Mouse (Mus musculus) liver, postnatal 0 days (tissue): ENCODE results near the gene Calu. TPM values are rescaled to one million over a fixed set of nuclear protein-coding genes. Genes with fewer than 3 reads are reported as not detected.
"Not testable (repeated sequence)": the region's sequence is repeated elsewhere in the genome, so short reads cannot be mapped to it uniquely, and the experiment has no call there.

Source experiments
- ATAC-seq: fragments of 200-750 bp; cut with Nextera tagmentation; 2 replicates; pipeline ENCODE4 v1.8.0; 2017; ENCODE audit warnings: mild to moderate bottlenecking, moderate library complexity
- DNase-seq: peaks from one replicate; pipeline ENCODE4 v3.0.0-alpha.2; 2016
- H3K27ac ChIP-seq: fragments of 300-500 bp; sonication (generic); 2 replicates; pipeline ENCODE4 v1.5.1; 2014; ENCODE audit warnings: antibody characterized with exemption, moderate library complexity, mild to moderate bottlenecking, low read depth
- H3K27me3 ChIP-seq: fragments of 300-500 bp; sonication (generic); 2 replicates; pipeline ENCODE4 v1.6.1; 2014; ENCODE audit warnings: low read length, control low read depth, mixed read lengths; ENCODE audit not compliant: insufficient read depth
- H3K36me3 ChIP-seq: fragments of 300-500 bp; sonication (generic); replicated peaks from 2 replicates; pipeline ENCODE4 v1.6.1; 2014; ENCODE audit warnings: mild to moderate bottlenecking, control low read depth, low read length, moderate library complexity, mixed read lengths; ENCODE audit not compliant: insufficient read depth
- H3K4me1 ChIP-seq: fragments of 300-500 bp; sonication (generic); 2 replicates; pipeline ENCODE4 v1.6.1; 2014; ENCODE audit warnings: antibody characterized with exemption, mild to moderate bottlenecking, control low read depth; ENCODE audit not compliant: insufficient read depth
- H3K4me2 ChIP-seq: fragments of 300-500 bp; sonication (generic); 2 replicates; pipeline ENCODE4 v1.6.1; 2014; ENCODE audit warnings: low read depth, mild to moderate bottlenecking, low read length, moderate library complexity, mixed read lengths
- H3K4me3 ChIP-seq: fragments of 300-500 bp; sonication (generic); 2 replicates; pipeline ENCODE4 v1.5.1; 2014; ENCODE audit warnings: low read depth, low read length
- H3K9ac ChIP-seq: fragments of 300-500 bp; sonication (generic); replicated peaks from 2 replicates; pipeline ENCODE4 v1.6.1; 2014; ENCODE audit warnings: mild to moderate bottlenecking, moderate library complexity
- H3K9me3 ChIP-seq: fragments of 300-500 bp; sonication (generic); 2 replicates; pipeline ENCODE4 v1.6.1; 2016; ENCODE audit warnings: mild to moderate bottlenecking, control low read depth, low read length, mixed read lengths
- CTCF ChIP-seq: sonication (generic); IDR thresholded peaks from 2 replicates; pipeline ENCODE4 v1.5.1; 2016; ENCODE audit warnings: antibody characterized with exemption, low read depth
- EP300 ChIP-seq: IDR thresholded peaks from 2 replicates; pipeline ENCODE4 v1.6.1; 2016; ENCODE audit warnings: antibody characterized with exemption, low read depth, mild to moderate bottlenecking
- WGBS: fragments of 180-500 bp; shearing (Covaris S2); extraction: QIAGEN DNeasy Blood & Tissue Kit; methylation state at CpG from one replicate; pipeline ENCODE4 v1.1.7; 2014; ENCODE audit not compliant: insufficient replicate concordance; 5-methylcytosine and 5-hydroxymethylcytosine counted together
- polyA plus RNA-seq: library from polyadenylated mRNA; unstranded; fragments of >200 nt; fragmentation: Nextera tagmentation; extraction: Ambion mirVana; gene quantifications from 2 replicates; pipeline ENCODE4 v1.2.1, GENCODE M21; 2015

Gene Calu
- polyA plus RNA-seq, 1 experiment from 2014 or later: 63.8 TPM

DNA sequence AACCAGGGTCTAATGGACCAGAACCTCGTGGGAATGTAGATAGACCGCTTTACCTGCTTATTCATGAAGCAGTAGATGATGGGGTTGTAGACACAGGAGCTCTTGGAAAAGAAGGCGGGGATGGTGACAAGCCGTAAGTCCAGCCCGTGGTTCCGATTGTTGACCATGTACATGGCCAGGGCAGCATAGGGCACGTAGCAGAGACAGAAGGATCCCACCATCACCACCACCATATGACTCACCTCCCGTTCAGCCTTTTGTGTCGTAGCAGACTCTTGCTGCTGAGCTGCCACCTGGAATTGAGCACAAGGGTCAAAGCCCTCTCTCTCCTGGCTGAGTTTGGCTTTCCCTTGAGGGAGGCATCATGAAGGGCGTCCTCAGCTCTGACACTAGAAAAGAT lies 30.8 kb downstream of the Calu start:
- H3K36me3 ChIP-seq: peaks cover 17% of the 10 kb centered on the region
- WGBS: 85% methylated on average over 10 of the region's 10 CpGs
- no peaks in the 10 kb centered on the region for H3K27me3 ChIP-seq
- H3K9me3 ChIP-seq: no peaks in the 10 kb centered on the region
- no peak overlapping the region for H3K27ac ChIP-seq
- H3K4me3 ChIP-seq: no peak overlapping the region
- H3K9ac ChIP-seq: no peak overlapping the region
- no peak for ATAC-seq
- TF ChIP-seq EP300: no peak
- no peak for TF ChIP-seq CTCF
- H3K4me2 ChIP-seq: no peak overlapping the region
- DNase-seq: no peak
- no peaks in the 10 kb centered on the region for H3K4me1 ChIP-seq

DNA sequence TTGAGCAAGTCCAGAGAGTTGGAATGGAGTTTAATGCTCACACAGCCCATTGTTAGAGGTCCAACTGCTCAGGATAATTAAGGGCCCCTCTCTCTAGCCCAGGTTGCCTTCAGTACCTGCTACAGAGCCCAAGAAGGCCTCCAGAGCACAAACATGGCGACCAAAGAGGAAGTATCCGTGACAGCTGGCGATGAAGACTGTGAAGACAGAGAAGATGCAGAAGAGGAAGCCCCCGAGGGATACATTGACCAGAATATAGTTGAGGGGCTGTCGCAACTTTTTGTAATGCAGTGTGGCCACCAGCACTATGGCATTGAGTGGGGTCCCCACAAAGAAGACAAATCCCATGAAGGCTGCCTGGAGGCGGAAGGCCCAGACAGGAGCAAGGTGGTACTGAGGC lies 32.1 kb downstream of the Calu start:
- no peaks in the 10 kb centered on the region for H3K9me3 ChIP-seq
- no peak for ATAC-seq
- DNase-seq: no peak

DNA sequence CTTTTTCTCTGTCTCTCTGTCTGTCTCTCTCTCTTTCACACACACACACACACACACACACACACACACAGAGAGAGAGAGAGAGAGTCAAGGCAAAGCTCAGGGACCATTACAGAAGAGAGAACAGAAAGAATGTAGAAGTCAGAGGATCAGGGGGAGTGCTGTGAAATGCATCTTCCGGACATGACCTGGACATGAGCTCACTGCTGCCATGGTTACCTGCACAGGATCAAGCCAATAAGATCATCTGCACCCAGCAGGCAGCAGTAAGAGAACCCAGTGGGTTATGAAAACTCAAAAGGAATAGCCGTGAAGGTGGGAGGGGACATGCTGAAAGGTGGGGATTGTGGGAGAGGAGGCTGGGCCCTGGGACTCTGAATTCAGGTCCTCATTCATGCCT lies 34.6 kb downstream of the Calu start:
- TF ChIP-seq EP300: no peak
- no peak for TF ChIP-seq CTCF
- H3K27me3 ChIP-seq: 0 out of 2 replicates have a peak, but pooled peaks cover 4% of the 10 kb centered on the region
- WGBS: 58% methylated on average over 2 of the region's 2 CpGs
- no peak overlapping the region for H3K4me2 ChIP-seq
- no peak overlapping the region for H3K9ac ChIP-seq
- ATAC-seq (no peak), DNase-seq (no peak)
- no peaks in the 10 kb centered on the region for H3K9me3 ChIP-seq
- no peak overlapping the region for H3K27ac ChIP-seq
- no peaks in the 10 kb centered on the region; the same call in 1 of the 2 replicates for H3K4me1 ChIP-seq
- H3K4me3 ChIP-seq: no peak overlapping the region
- H3K36me3 ChIP-seq: no peaks in the 10 kb centered on the region

More for the DNA sequence above, 32.1 kb downstream of the Calu start:
- no peak overlapping the region for H3K27ac ChIP-seq
- H3K4me1 ChIP-seq: no peaks in the 10 kb centered on the region; the same call in 1 of the 2 replicates
- peaks cover 7% of the 10 kb centered on the region for H3K36me3 ChIP-seq
- 52% methylated on average over 6 of the region's 6 CpGs for WGBS
- TF ChIP-seq CTCF (no peak), EP300 (no peak)
- no peak overlapping the region for H3K4me2 ChIP-seq
- H3K27me3 ChIP-seq: no peaks in the 10 kb centered on the region
- H3K4me3 ChIP-seq: no peak overlapping the region
- H3K9ac ChIP-seq: no peak overlapping the region

DNA sequence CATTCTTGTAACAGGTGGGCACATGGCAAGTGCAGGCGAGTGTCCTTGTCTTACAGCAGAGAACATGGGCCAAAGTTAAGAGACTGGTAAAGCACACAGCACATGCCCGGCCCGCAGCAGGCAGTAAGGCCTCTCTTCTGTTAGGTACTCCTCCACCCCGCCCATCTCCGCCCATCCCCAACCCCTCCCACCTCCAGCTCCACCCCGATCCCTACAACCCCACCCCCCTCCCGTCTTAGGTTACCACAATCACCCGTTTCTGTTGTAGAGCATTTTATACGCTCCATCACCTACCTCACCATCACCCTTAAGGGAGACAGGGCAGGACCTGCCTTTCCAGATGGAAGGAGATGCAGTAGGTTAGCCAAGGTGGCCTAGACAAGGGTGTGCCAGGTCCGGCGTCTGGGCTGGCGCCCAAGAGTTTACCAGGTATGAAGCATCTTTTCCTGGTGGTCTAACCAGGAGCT lies 40.2 kb downstream of the Calu start, which contains the start of gene Opn1sw:
Gene Opn1sw, minus strand, starts transcription at position 417 of the 467 bp plus-strand sequence.
- no peaks in the 10 kb centered on the region for H3K36me3 ChIP-seq
- ATAC-seq (peak; percentile 85), DNase-seq (peak; percentile 67)
- 8% methylated on average over 12 of the region's 12 CpGs for WGBS
- H3K9me3 ChIP-seq: no peaks in the 10 kb centered on the region
- H3K4me2 ChIP-seq: peak within 1 kb of the TSS; percentile 57
- no peak for TF ChIP-seq CTCF
- TF ChIP-seq EP300: no peak
- no peak within 1 kb of the TSS for H3K9ac ChIP-seq
- 0 out of 2 replicates have a peak, but pooled peaks cover 13% of the 10 kb centered on the region for H3K27me3 ChIP-seq
- peaks cover 9% of the 10 kb centered on the region for H3K4me1 ChIP-seq
- H3K4me3 ChIP-seq: peak within 1 kb of the TSS; percentile 15; the same call in 1 of the 2 replicates
- no peak within 1 kb of the TSS for H3K27ac ChIP-seq

DNA sequence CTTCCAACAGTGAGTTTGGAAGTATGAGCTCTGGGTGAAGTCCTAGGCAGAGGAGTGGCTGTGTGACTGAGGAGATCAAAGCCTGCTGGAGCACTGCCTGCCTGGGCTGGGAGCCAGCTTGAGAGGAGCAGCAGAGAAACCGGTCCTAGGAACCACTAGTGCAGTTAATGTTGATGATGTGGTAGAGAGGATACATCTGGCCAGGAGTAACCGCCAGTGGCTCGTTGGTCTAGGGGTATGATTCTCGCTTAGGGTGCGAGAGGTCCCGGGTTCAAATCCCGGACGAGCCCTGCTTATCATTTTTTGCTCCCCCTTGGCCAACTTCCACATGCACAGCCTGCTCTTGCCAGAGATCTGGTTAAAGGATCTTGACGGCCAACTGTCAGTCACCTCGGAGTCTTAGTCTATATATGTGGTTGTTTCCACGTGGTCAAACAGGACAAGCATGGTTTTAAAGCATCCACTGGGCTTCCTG lies 40.8 kb downstream of the Calu start:
- Histone ChIP-seq H3K9ac (no peak overlapping the region), H3K4me3 (peak overlapping the region; percentile 15; the same call in 1 of the 2 replicates), H3K36me3 (no peaks in the 10 kb centered on the region), H3K4me1 (peaks cover 9% of the 10 kb centered on the region), H3K4me2 (peak overlapping the region; percentile 57), H3K27me3 (peaks cover 14% of the 10 kb centered on the region; the same call in 1 of the 2 replicates), H3K27ac (no peak overlapping the region), H3K9me3 (no peaks in the 10 kb centered on the region)
- ATAC-seq (peak; percentile 78), DNase-seq (peak; percentile 63)
- WGBS: 6% methylated on average over 11 of the region's 11 CpGs
- TF ChIP-seq EP300: no peak
- TF ChIP-seq CTCF: no peak

DNA sequence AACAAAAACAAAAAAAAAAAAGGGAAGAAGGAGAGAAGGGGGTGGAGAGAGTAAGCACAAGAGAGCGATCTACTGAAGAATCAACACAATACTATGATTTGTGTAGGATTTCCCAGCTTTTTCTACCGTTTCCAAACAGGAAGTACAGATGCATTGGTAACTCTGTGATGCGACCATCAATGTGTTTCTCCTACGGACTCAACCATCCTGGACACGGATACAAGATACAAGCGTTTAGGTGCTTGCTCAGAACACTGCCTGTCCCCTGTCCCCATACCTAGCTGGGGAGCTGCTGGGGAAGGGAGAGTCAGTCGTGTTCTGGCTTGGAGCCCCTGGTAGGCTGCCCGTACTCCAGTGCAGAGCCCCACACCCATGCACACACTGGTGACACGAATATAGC lies 41.6 kb downstream of the Calu start:
- 42% methylated on average over 9 of the region's 9 CpGs for WGBS
- no peak overlapping the region for H3K9ac ChIP-seq

DNA sequence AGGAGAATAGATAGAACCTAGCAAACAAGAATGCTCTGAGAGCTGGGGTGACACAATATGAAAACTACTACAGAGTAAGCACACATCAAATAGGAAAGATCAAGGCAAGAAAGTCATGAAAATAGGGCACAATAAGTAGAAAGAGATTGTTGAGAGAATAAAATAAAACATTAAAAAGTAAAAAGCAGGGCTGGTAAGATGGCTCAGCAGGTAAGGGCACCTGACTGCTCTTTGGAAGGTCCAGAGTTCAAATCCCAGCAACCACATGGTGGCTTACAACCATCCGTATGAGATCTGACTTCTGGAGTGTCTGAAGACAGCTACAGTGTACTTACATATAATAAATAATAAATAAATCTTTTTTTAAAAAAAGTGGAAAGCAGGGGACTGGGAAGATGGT lies 42.6 kb downstream of the Calu start:
- not testable (repeated sequence) for H3K9me3 ChIP-seq, H3K9ac ChIP-seq, DNase-seq, H3K4me3 ChIP-seq, H3K4me1 ChIP-seq, H3K4me2 ChIP-seq, H3K27ac ChIP-seq, H3K36me3 ChIP-seq, ATAC-seq
- WGBS: 73% methylated on average over 1 of the region's 1 CpGs
- peaks cover 32% of the 10 kb centered on the region for H3K27me3 ChIP-seq

More for the DNA sequence above, 41.6 kb downstream of the Calu start:
- Histone ChIP-seq H3K36me3 (no peaks in the 10 kb centered on the region), H3K9me3 (no peaks in the 10 kb centered on the region), H3K27me3 (peaks cover 21% of the 10 kb centered on the region), H3K4me2 (no peak overlapping the region), H3K4me3 (no peak overlapping the region), H3K27ac (no peak overlapping the region), H3K4me1 (peaks cover 9% of the 10 kb centered on the region)
- DNase-seq (no peak), ATAC-seq (no peak)
- TF ChIP-seq EP300 (no peak), CTCF (no peak)

DNA sequence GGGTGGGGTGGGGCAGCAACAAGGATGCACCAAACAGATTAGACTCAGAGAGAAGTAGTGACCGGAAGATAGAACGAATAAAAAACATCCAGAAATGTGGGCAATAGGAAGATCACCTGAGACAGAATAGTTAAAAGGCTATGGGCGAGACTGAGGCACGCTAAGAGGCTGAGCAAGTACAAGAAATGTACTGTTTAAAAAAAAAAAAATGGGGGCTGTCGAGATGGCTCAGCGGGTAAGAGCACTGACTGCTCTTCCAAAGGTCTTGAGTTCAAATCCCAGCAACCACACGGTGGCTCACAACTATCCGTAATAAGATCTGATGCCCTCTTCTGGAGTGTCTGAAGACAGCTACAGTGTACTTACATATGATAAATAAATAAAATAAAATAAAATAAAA lies 43.4 kb downstream of the Calu start:
- not testable (repeated sequence) for ATAC-seq, H3K27ac ChIP-seq, H3K4me3 ChIP-seq, H3K9me3 ChIP-seq, DNase-seq, H3K4me2 ChIP-seq, H3K9ac ChIP-seq, H3K36me3 ChIP-seq
- Histone ChIP-seq H3K27me3 (peaks cover 36% of the 10 kb centered on the region), H3K4me1 (peaks cover 12% of the 10 kb centered on the region)
- WGBS: 55% methylated on average over 8 of the region's 8 CpGs
